Mouse (Mus musculus): ENCODE measurements around the gene Edf1. TPM values are rescaled to one million over a fixed set of nuclear protein-coding genes. Genes with fewer than 3 reads are reported as not detected.

Edf1 gene
- polyA plus RNA-seq, 1 experiment from 2014 or later = 303 TPM

- Histone ChIP-seq H3K9me3 (replicated peaks; ENCODE audit: control insufficient read depth, low read length) (no peaks in the 10 kb centered on the region), H3K4me3 (ENCODE audit: low read length) (no peak overlapping the region), H3K9ac (ENCODE audit: low read length) (no peak overlapping the region), H3K36me3 (ENCODE audit: control insufficient read depth, insufficient read depth) (peaks cover 43% of the 10 kb centered on the region), H3K4me2 (ENCODE audit: low read depth, low read length) (no peak overlapping the region), H3K27ac (ENCODE audit: low read length) (no peak overlapping the region), H3K27me3 (ENCODE audit: control insufficient read depth, insufficient read depth, low read length) (no peaks in the 10 kb centered on the region), H3K4me1 (ENCODE audit: control insufficient read depth, insufficient read depth, low read length) (peaks cover 21% of the 10 kb centered on the region)
- 91% methylated on average over 5 of the region's 5 CpGs for WGBS
- no peak for ATAC-seq (replicated peaks; ENCODE audit: extremely low read depth, insufficient read depth, low FRiP score)
Measured at GRCm38 (mm10) chr2:25602526-25602925, 44.9 kb downstream of the Edf1 start.

GRCm38 (mm10) chr2:25607761-25608622, 50.3 kb downstream of the Edf1 start, which contains the start of gene Rabl6:
Gene Rabl6, minus strand, starts transcription at chr2:25608521.
- Histone ChIP-seq H3K9ac (ENCODE audit: low read length) (peak within 1 kb of the TSS; percentile 99), H3K4me3 (ENCODE audit: low read length) (peak within 1 kb of the TSS; percentile 78), H3K27ac (ENCODE audit: low read length) (peak within 1 kb of the TSS; percentile 93), H3K27me3 (ENCODE audit: control insufficient read depth, insufficient read depth, low read length) (no peaks in the 10 kb centered on the region), H3K9me3 (replicated peaks; ENCODE audit: control insufficient read depth, low read length) (no peaks in the 10 kb centered on the region), H3K36me3 (ENCODE audit: control insufficient read depth, insufficient read depth) (no peaks in the 10 kb centered on the region), H3K4me2 (ENCODE audit: low read depth, low read length) (peak within 1 kb of the TSS; percentile 80), H3K4me1 (ENCODE audit: control insufficient read depth, insufficient read depth, low read length) (peaks cover 15% of the 10 kb centered on the region)
- peak; percentile 91 for ATAC-seq (replicated peaks; ENCODE audit: extremely low read depth, insufficient read depth, low FRiP score)
- WGBS = under 1% methylated on average over 80 of the region's 80 CpGs

- ATAC-seq (replicated peaks; ENCODE audit: extremely low read depth, insufficient read depth, low FRiP score) = no peak
- 62% methylated on average over 10 of the region's 10 CpGs for WGBS
- peaks cover 15% of the 10 kb centered on the region for H3K4me1 ChIP-seq (ENCODE audit: control insufficient read depth, insufficient read depth, low read length)
- H3K27ac ChIP-seq (ENCODE audit: low read length) = peak overlapping the region; percentile 93
- no peaks in the 10 kb centered on the region for H3K27me3 ChIP-seq (ENCODE audit: control insufficient read depth, insufficient read depth, low read length)
- H3K4me3 ChIP-seq (ENCODE audit: low read length) = peak overlapping the region; percentile 78
- H3K36me3 ChIP-seq (ENCODE audit: control insufficient read depth, insufficient read depth) = no peaks in the 10 kb centered on the region
- no peaks in the 10 kb centered on the region for H3K9me3 ChIP-seq (replicated peaks; ENCODE audit: control insufficient read depth, low read length)
- peak overlapping the region; percentile 64 for H3K4me2 ChIP-seq (ENCODE audit: low read depth, low read length)
- H3K9ac ChIP-seq (ENCODE audit: low read length) = peak overlapping the region; percentile 99
Measured at GRCm38 (mm10) chr2:25608671-25609070, 51.0 kb downstream of the Edf1 start.

Other genes with a start within 250 kb of the Edf1 start
- 0.14 TPM in 1 of 2 replicates, not detected in the other for gene Grin1, start 238.7 kb upstream of the Edf1 start, polyA plus RNA-seq (2015; fragmentation: Nextera tagmentation; extraction: Ambion mirVana)
- gene Man1b1, start 225.5 kb upstream of the Edf1 start, polyA plus RNA-seq (2015; fragmentation: Nextera tagmentation; extraction: Ambion mirVana) = 24.7 and 28.4 TPM in 2 replicates
- 10.3 and 10.6 TPM in 2 replicates for gene Dpp7, start 201.5 kb upstream of the Edf1 start, polyA plus RNA-seq (2015; fragmentation: Nextera tagmentation; extraction: Ambion mirVana)
- 18.8 and 19.3 TPM in 2 replicates for gene Uap1l1, start 192.2 kb upstream of the Edf1 start, polyA plus RNA-seq (2015; fragmentation: Nextera tagmentation; extraction: Ambion mirVana)
- gene Sapcd2, start 185.5 kb upstream of the Edf1 start, polyA plus RNA-seq (2015; fragmentation: Nextera tagmentation; extraction: Ambion mirVana) = 21.1 and 22.5 TPM in 2 replicates
- gene Entpd2, start 162.0 kb upstream of the Edf1 start, polyA plus RNA-seq (2015; fragmentation: Nextera tagmentation; extraction: Ambion mirVana) = 3.4 and 4.0 TPM in 2 replicates
- 30.8 TPM in 2 replicates for gene Npdc1, start 158.5 kb upstream of the Edf1 start, polyA plus RNA-seq (2015; fragmentation: Nextera tagmentation; extraction: Ambion mirVana)
- gene Fut7, start 134.6 kb upstream of the Edf1 start, polyA plus RNA-seq (2015; fragmentation: Nextera tagmentation; extraction: Ambion mirVana) = 0.35 and 0.46 TPM in 2 replicates
- gene Abca2, start 129.1 kb upstream of the Edf1 start, polyA plus RNA-seq (2015; fragmentation: Nextera tagmentation; extraction: Ambion mirVana) = 5.4 and 5.8 TPM in 2 replicates
- 8.0 and 17.9 TPM in 2 replicates for gene Clic3, start 101.0 kb upstream of the Edf1 start, polyA plus RNA-seq (2015; fragmentation: Nextera tagmentation; extraction: Ambion mirVana)
- 37.6 and 40.4 TPM in 2 replicates for gene Paxx, start 96.8 kb upstream of the Edf1 start, polyA plus RNA-seq (2015; fragmentation: Nextera tagmentation; extraction: Ambion mirVana)
- 192 and 202 TPM in 2 replicates for gene Ptgds, start 87.8 kb upstream of the Edf1 start, polyA plus RNA-seq (2015; fragmentation: Nextera tagmentation; extraction: Ambion mirVana)
- not detected in 2 replicates for gene Lcn12, start 63.9 kb upstream of the Edf1 start, polyA plus RNA-seq (2015; fragmentation: Nextera tagmentation; extraction: Ambion mirVana)
- gene Fbxw5, start 57.1 kb upstream of the Edf1 start, polyA plus RNA-seq (2015; fragmentation: Nextera tagmentation; extraction: Ambion mirVana) = 92.1 and 97.8 TPM in 2 replicates
- 3.9 and 4.3 TPM in 2 replicates for gene C8g, start 56.1 kb upstream of the Edf1 start, polyA plus RNA-seq (2015; fragmentation: Nextera tagmentation; extraction: Ambion mirVana)
- 27.0 and 27.3 TPM in 2 replicates for gene Traf2, start 10.9 kb upstream of the Edf1 start, polyA plus RNA-seq (2015; fragmentation: Nextera tagmentation; extraction: Ambion mirVana)
- gene Mamdc4, start 17.0 kb downstream of the Edf1 start, polyA plus RNA-seq (2015; fragmentation: Nextera tagmentation; extraction: Ambion mirVana) = 2.7 and 19.0 TPM in 2 replicates
- gene Phpt1, start 17.4 kb downstream of the Edf1 start, polyA plus RNA-seq (2015; fragmentation: Nextera tagmentation; extraction: Ambion mirVana) = 180 and 190 TPM in 2 replicates
- 0.05 and 0.10 TPM in 2 replicates for gene Ajm1, start 23.9 kb downstream of the Edf1 start, polyA plus RNA-seq (2015; fragmentation: Nextera tagmentation; extraction: Ambion mirVana)
- gene Rabl6, start 50.7 kb downstream of the Edf1 start, polyA plus RNA-seq (2015; fragmentation: Nextera tagmentation; extraction: Ambion mirVana) = 42.7 and 48.9 TPM in 2 replicates
- 0.07 and 0.11 TPM in 2 replicates for gene Ccdc183, start 59.8 kb downstream of the Edf1 start, polyA plus RNA-seq (2015; fragmentation: Nextera tagmentation; extraction: Ambion mirVana)
- 20.0 and 25.6 TPM in 2 replicates for gene Tmem141, start 64.2 kb downstream of the Edf1 start, polyA plus RNA-seq (2015; fragmentation: Nextera tagmentation; extraction: Ambion mirVana)
- gene Fcna, start 70.2 kb downstream of the Edf1 start, polyA plus RNA-seq (2015; fragmentation: Nextera tagmentation; extraction: Ambion mirVana) = 3.6 and 6.3 TPM in 2 replicates
- not detected in 2 replicates for gene Lcn8, start 95.3 kb downstream of the Edf1 start, polyA plus RNA-seq (2015; fragmentation: Nextera tagmentation; extraction: Ambion mirVana)
- not detected in 2 replicates for gene Lcn5, start 100.1 kb downstream of the Edf1 start, polyA plus RNA-seq (2015; fragmentation: Nextera tagmentation; extraction: Ambion mirVana)
- not detected in 2 replicates for gene Lcn6, start 118.9 kb downstream of the Edf1 start, polyA plus RNA-seq (2015; fragmentation: Nextera tagmentation; extraction: Ambion mirVana)
- gene Lcn10, start 124.9 kb downstream of the Edf1 start, polyA plus RNA-seq (2015; fragmentation: Nextera tagmentation; extraction: Ambion mirVana) = not detected in 2 replicates
- not detected in 2 replicates for gene Obp2a, start 142.2 kb downstream of the Edf1 start, polyA plus RNA-seq (2015; fragmentation: Nextera tagmentation; extraction: Ambion mirVana)
- 42.3 and 45.4 TPM in 2 replicates for gene Bmyc, start 148.9 kb downstream of the Edf1 start, polyA plus RNA-seq (2015; fragmentation: Nextera tagmentation; extraction: Ambion mirVana)
- gene Obp2b, start 179.2 kb downstream of the Edf1 start, polyA plus RNA-seq (2015; fragmentation: Nextera tagmentation; extraction: Ambion mirVana) = not detected in 2 replicates
- not detected in 2 replicates for gene Lcn3, start 207.7 kb downstream of the Edf1 start, polyA plus RNA-seq (2015; fragmentation: Nextera tagmentation; extraction: Ambion mirVana)
- gene Lcn11, start 219.2 kb downstream of the Edf1 start, polyA plus RNA-seq (2015; fragmentation: Nextera tagmentation; extraction: Ambion mirVana) = not detected in 2 replicates
- 0.26 TPM in 1 of 2 replicates, not detected in the other for gene Gm13539, start 224.4 kb downstream of the Edf1 start, polyA plus RNA-seq (2015; fragmentation: Nextera tagmentation; extraction: Ambion mirVana)

Measured in heart, embryonic 16.5 days (tissue).